Mouse (Mus musculus): ENCODE measurements around the gene Insig1.

Insig1 gene

GRCm38 (mm10) chr5:28122491-28123454 lies 51.6 kb downstream of the Insig1 start:
- DNase-seq, result peak; percentile 38

GRCm38 (mm10) chr5:28123455-28123825 lies 52.3 kb downstream of the Insig1 start:
- DNase-seq, result no peak

DNA sequence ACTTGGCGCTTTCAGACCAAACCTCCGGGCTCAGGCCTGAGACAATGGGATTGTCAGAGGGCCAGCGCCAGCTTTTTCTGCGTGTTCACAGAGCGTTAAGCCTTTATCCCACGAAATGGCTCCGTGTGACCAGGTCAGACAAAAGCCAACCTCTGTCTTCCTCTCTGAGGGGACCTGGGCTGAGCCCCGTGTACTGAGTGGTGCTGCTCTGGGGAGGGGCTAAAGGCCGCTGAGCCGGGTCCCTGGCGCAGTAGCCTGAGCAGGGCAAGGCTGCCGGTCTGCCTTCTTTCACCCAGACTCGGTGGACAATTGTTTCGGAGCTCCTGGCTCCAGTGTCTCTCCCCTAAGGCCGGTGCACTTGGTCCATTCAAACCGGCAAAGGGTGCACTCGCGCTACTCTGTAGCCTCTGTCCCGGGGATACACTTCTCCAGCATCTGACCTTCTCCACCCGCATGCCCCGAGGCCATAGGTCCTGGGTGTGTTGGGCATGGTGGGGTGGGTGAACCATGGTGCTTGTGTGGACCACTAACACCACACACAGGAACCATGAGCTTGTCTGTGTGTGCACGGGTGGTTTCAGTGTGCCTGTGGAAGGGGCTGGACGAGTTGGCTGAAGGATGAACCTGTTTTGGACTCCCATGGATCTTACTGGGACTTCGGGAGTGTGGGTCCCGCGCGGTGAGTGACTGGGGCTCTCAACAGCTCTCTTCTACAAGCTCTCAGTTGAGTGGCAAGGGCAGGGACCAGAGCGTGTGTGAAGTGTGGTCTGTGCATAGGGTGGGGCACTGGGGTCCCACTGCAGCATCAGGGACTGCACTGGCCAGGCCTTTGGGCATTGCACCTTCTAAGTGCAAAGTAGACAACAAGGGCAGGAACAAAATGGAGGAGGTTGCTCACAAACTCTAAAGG lies 53.4 kb downstream of the Insig1 start:
- DNase-seq, result no peak
